Mouse (Mus musculus) megakaryocyte-erythroid progenitor cell, adult 5-6 weeks (primary cell): ENCODE data around the gene Rb1. TPM values are rescaled to one million over a fixed set of nuclear protein-coding genes. Genes with fewer than 3 reads are reported as not detected.

Experiments used
- ATAC-seq: replicated peaks from 2 replicates; pipeline ENCODE4 v1.8.0; 2016; ENCODE audit warnings: mild to moderate bottlenecking, inconsistent platforms; ENCODE audit not compliant: severe bottlenecking, poor library complexity, low FRiP score, low TSS enrichment
- total RNA-seq, 2 experiments: library from RNA; stranded (forward) in 1 of 2; stranded (reverse) in 1 of 2; fragments of 200-1000, 215-1000 nt in 1 of 2; fragments of >200 nt in 1 of 2; fragmentation: Nextera tagmentation in 1 of 2; gene quantifications; 2 replicates each; pipeline ENCODE4 v1.2.3; 2014 to 2017

Rb1 gene
- total RNA-seq, 2 experiments from 2014 or later = 29.6 to 62.1 TPM

DNA sequence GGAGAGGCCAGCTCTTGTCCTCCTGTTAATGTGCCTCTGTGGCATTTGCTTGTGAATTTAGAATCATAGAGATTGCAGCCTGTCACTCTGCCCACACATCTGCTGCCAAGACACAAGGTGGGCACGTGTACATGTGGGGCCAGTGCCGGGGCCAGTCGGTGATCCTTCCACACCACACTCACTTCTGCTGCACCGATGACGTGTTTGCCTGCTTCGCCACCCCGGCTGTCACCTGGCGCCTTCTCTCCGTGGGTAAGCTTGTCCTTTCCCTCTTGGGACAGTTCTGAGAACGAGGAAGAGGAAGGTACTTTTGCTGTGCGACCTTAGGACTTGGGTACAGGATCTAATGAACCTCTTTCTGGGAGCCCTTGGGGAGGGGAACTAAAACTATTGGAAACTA, 152.0 kb downstream of the Rb1 start:
- no peak for ATAC-seq

DNA sequence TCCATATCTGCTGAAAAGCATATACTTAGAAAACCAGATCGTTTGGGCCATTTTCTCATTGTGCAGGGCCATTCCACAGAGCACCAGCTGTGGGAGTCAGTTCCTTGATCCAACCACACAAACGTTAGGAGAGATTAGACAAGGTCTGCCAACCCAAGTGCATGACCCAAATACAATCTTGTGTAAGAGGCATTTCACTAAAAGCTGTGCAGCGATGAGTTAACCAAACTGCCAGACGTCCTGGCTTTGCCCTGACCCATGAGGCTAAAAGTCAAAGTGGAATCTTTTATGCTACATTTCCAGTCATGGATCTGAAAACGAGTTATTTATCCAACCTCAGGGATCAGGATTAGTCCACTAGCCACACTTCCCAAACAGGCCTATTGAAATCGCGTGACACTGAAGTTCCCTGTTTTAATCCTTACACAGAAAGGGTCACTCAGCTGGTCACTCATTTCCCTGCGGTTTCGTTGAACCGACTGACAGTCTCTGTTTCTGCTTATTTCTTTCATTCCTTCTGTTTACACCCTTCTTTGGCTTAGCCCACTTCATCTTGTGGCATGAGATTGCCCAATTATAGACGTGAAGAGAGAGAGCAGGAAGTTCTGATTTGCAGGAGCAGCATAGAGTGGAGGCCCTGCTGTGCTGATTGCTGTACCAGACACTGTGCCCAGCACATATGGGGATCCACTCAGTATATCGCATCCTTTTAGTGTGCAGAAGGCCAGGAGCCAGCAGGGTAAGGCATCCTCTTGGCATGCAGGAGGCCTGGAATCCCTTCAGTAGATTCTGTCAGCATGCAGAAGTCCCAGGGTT, 153.2 kb downstream of the Rb1 start:
- ATAC-seq = no peak

GRCm38 (mm10) chr14:73169926-73170844, 155.4 kb downstream of the Rb1 start:
- ATAC-seq = no peak

GRCm38 (mm10) chr14:73168605-73169004, 157.0 kb downstream of the Rb1 start:
- ATAC-seq = no peak

DNA sequence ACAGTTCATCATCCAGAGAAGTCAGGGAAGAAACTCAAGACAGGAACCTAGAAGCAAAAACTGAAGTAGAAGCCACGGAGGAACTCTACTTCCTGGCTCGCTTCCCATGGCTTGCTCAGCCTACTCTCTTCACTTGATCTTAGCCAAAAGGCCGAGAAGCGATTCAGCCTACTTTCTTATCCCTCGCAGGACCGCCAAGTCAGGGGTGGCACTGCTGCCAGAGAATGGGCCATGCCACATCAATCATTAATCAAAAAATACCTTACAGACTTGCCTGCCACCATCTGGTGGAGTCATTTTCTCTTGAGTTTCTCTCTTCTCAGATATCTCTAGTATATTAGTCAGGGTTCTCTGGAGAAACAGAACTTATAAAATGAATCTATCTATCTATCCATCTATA, 160.5 kb downstream of the Rb1 start:
- no peak for ATAC-seq

DNA sequence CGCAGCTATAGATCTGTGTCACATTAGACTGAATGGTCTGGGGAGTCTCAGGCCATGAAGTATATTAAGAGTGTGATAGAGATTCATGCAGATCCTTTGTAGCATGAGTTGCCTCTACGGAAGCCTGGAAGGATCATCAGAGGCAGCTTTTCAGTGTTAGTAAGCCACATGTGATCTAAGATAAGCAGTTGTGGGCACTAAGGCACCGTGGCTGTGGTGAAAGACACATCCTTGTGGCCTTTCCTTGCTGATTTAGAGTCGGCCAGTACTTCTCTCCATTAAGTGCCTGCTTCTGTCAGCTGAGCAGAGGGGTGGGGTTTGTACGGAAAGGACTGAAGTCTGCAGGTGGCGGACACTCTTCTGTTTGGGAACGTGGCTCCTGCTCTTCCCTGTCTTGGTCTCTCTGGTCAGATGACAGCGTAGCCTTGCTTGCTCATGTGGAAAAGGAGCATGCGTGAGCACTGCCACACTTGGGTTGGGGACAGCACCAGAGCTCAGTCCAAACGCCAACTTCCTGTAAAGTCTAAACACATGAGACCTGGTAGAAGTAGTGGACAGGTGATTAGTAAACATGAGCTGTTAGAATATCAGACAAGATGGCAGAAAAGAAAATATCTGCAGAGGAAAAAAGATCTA, 162.1 kb downstream of the Rb1 start:
- peak; percentile 77 for ATAC-seq

DNA sequence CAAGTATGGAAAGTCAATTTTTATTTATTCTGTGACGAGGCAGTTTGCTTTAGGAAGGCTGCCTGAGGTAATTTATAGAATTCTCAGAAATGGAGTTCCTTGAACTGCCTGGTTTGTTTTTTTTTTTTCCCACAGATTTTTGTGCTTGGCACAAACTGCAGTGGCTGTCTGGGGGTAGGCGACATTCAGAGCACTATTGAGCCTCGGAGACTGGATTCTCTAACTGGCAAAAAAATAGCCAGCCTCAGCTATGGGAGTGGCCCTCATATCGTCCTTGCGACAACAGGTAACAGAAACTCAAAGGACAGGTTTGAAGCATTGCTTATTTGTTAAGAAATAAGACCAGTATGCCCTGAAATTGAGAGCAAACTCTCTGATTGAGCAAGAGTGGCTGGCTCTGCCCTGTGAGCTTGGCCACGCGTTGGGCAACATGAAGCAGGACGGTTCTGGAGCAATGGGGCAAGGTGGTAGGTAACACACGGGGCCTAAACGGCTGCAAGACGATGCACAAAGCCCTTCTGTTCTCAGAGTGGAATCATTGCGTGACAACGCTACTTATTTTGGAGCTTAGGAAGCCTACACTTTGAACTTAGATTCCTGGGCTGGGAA, 163.3 kb downstream of the Rb1 start:
- ATAC-seq = no peak

DNA sequence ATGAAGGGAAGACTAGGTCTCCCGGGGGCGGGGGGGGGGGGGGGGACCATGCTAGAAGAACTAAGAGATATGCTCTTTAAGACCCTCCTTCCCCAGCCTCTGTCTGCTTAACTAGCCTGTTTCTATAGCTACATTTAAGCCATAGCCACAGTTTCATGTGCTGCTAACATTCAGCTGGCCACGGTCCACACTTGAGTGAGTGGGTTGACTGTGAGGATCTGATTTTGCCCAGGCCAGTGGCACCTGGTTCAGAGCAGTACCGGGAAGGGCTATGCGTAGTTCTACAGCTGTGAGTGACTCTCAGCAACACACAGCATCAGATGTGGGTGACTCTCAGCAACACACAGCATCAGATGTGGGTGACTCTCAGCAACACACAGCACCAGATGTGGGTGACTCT, 164.3 kb downstream of the Rb1 start:
- ATAC-seq = no peak

DNA sequence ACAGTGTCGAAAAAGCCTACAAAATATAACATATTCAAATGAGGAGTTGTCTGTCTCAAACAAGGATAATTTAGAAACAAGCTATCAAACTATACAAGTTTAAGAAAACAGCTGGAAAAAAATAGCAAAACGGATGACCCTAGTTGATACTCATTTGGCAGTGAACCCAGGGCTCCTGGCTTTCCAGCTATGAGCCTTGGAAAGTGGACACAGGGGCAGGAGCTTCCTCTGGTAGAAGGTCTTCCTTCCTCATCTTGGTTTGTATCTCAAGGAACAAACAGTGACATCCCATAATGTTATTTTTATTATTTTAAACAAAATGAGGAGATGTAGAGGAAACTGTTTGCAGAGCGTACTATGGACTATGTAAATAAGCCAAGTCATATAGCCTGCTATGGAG, 177.5 kb downstream of the Rb1 start:
- no peak for ATAC-seq

DNA sequence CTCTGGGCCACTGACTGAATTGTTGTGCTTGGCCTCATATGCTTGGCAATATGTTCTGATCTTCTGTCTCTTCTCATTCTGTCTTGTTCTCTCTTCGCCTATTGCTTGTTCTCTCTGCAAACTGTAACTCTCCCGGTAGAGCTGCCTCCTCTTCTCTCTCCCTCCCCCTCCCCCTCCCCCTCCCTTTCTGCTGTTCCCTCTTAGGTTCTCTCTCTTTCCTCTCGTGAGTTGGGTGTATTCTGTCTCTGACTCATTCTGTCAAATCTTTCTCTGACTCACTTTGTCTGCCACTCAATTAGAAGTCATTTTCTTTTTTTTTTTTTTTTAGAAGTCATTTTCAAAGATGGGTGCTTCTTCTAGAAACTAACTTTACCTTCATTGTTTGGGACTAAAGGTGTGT, 178.9 kb downstream of the Rb1 start:
- no peak for ATAC-seq

- ATAC-seq = no peak
Observed at GRCm38 (mm10) chr14:73145531-73145930, 180.1 kb downstream of the Rb1 start.

DNA sequence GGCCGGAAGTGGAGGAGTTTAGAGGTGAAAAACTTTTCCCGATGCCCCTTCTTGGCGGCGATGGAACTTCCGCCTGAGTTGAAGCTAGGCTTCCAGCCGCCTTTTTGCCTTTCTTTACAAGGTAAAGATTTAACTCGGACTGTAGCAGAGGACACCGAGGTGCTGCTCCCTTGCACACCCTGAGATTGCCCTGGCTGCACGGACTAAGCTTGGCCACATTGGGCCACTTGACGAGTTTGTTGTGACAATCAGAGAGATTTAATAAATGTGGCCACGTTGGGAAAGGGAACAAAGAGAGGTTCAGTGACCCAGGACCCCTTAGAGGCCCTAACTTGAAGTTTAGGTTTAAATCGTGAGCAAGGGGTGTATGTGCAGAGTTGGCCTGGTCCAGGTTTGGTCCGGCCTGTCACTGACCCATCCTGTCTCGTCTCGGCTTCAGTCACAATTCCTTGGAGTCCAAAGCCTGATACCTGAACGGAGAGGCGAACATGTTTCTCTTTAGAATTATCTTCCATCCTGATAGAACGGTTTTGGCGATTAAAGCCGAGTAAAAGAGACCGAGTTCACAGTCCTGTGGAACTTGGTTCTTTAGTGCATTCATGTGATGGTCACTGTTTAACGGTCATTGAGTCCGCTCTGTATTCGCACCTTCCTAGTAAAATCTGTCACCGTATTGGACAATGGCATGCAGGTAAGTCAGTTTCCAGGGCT, 181.8 kb downstream of the Rb1 start:
- ATAC-seq = no peak; the same call in 1 of the 2 replicates

- ATAC-seq = peak; percentile 81
Observed at GRCm38 (mm10) chr14:73142896-73143709, 182.5 kb downstream of the Rb1 start.

GRCm38 (mm10) chr14:73142421-73142895, 183.2 kb downstream of the Rb1 start:
- ATAC-seq = 0 out of 2 replicates have a peak, but pooled peaks have one; percentile 20

- ATAC-seq = no peak
Observed at GRCm38 (mm10) chr14:73141800-73142199, 183.8 kb downstream of the Rb1 start.

GRCm38 (mm10) chr14:73139866-73140265, 185.8 kb downstream of the Rb1 start:
- ATAC-seq = no peak

DNA sequence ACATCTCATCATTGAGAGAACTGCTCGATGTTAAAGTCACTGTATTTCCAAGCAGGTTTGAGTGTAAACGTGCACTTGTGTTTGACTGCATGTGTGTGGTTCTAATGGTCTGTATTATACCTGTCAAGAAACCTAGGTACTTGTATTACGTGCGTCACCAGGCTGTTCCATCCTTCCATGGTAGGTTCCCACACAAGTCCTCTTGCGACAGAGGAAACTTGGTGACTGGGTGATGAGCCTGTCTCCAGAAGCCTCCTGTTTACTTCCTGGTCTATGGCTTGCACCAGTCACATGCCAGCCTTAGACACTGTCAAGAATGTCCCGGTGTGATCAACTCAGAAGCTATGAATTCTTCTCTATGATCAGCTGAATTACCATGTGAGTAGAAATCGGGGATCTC, 187.1 kb downstream of the Rb1 start:
- no peak for ATAC-seq

- no peak for ATAC-seq
Observed at GRCm38 (mm10) chr14:73137234-73137633, 188.4 kb downstream of the Rb1 start.
